Mouse (Mus musculus): Measurements from ENCODE around the gene Zmym4. TPM values are rescaled to one million over a fixed set of nuclear protein-coding genes. Genes with fewer than 3 reads are reported as not detected.
"Not testable (repeated sequence)": the region's sequence is repeated elsewhere in the genome, so short reads cannot be mapped to it uniquely, and the experiment has no call there.

Gene Zmym4
- polyA plus RNA-seq (2015; fragmentation: Nextera tagmentation; extraction: Ambion mirVana), result 2.9 and 4.4 TPM in 2 replicates

DNA sequence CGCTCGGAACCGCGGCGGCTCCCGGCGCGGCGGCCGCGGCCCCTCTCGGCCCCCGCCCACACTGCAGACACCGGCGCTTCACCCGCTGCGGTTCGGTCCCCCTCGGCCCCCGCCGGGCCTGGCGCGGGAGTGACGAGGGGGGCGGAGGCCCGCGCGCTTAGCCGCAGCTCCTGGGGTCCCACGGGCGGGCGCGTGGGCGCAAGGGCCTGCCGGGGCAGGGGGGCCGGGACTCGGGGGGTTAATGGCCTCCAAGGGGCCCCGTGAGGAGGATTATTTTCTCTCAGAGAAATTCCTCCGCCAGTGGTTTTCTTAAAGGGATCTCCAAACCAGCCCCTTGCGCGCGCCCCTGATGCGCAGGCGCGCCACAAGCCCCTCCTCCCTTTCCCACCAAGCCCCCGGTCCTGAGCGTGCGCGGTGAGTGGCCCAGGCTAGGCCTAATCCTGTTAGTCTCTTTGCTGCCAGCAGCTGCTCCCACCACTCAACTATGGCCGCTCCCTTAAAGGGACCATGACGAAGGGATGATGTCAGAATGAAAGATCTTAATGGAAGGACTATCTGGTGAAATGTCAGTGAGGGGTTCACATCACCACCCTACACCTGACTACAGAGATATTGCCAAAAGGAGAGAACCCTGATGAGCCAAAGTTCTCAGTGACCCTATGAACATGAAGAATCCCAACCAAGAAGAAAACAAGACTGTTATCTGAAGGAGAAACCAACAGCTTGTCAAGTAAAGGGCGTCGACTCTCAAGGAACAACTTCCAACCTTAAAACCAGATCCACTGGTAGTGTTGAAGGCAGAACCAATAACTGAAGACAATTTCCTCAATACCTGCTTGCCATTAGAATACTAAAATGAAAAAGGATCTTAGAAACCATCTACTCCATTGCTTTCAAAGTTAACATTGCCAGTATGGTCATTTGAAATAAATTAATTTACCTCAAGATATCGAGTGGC, at the start of gene Zmym4:
Zmym4 (minus strand) TSS at position 272 of the 958 bp plus-strand sequence.
- ATAC-seq (peak; percentile 97), DNase-seq (peak; percentile 91)
- Histone ChIP-seq H3K27me3 (ENCODE audit: insufficient read depth, low read length) (no peaks in the 10 kb centered on the region), H3K4me3 (ENCODE audit: low read depth, low read length) (peak within 1 kb of the TSS; percentile 89), H3K36me3 (replicated peaks; ENCODE audit: insufficient read depth, low read length) (no peaks in the 10 kb centered on the region), H3K9me3 (ENCODE audit: low read length) (no peaks in the 10 kb centered on the region), H3K27ac (ENCODE audit: low read depth) (peak within 1 kb of the TSS; percentile 94), H3K4me2 (ENCODE audit: low read depth, low read length) (peak within 1 kb of the TSS; percentile 75), H3K4me1 (ENCODE audit: insufficient read depth) (no peaks in the 10 kb centered on the region; the same call in 1 of the 2 replicates), H3K9ac (replicated peaks) (peak within 1 kb of the TSS; percentile 93)
- TF ChIP-seq CTCF (IDR thresholded peaks at IDR 0.05; ENCODE audit: low read depth) (no peak), EP300 (IDR thresholded peaks at IDR 0.05; ENCODE audit: low read depth) (no peak)
- 14% methylated on average over 19 of the region's 54 CpGs for WGBS (ENCODE audit: insufficient replicate concordance)

DNA sequence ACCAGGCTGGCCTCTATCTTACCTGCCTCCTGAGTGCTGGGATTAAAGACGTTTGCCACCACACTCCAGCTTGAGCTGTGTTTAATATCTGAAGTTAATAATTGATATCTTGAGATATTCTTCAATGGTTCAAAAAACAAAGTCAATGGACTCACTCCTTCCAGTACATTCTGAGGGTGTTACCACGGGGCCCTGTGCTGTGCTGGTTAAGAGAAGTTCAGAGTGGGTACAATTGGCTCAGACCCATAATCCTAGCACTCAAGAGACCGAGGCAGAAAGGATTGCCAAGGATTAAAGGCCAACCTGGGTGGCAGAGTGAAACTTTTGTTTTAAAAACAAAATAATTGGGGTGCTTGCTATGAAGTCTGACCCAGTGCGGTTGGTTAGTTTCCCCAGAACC, 48.4 kb upstream of the Zmym4 start:
- WGBS (ENCODE audit: insufficient replicate concordance), result 80% methylated on average over 4 of the region's 4 CpGs
- no peaks in the 10 kb centered on the region for H3K36me3 ChIP-seq (replicated peaks; ENCODE audit: insufficient read depth, low read length)

DNA sequence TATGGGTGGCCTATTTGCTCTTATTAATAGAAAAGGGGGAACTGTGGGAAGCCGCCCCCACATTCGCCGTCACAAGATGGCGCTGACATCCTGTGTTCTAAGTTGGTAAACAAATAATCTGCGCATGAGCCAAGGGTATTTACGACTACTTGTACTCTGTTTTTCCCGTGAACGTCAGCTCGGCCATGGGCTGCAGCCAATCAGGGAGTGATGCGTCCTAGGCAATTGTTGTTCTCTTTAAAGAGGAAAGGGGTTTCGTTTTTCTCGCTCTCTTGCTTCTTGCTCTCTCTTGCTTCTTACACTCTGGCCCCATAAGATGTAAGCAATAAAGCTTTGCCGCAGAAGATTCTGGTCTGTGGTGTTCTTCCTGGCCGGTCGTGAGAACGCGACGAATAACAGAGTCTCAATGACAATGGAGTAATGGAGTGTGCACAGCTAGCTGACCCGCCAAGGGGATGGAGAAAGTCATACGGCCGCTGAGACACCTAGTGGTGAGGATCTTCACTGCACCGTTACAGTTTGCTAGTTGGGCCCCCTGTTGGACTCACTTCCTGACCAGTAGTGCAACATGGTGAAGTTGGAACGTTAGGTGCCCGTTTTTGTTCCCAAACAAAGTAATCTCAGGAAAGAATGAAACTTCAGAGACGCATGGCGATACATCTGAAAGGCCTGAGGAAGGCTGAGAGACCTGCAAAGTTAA, 47.5 kb upstream of the Zmym4 start:
- WGBS (ENCODE audit: insufficient replicate concordance), result 20% methylated on average over 14 of the region's 26 CpGs
- DNase-seq (peak; percentile 88), ATAC-seq (peak; percentile 99)
- not testable (repeated sequence) for H3K36me3 ChIP-seq (replicated peaks; ENCODE audit: insufficient read depth, low read length); H3K9me3 ChIP-seq (ENCODE audit: low read length); H3K27me3 ChIP-seq (ENCODE audit: insufficient read depth, low read length); H3K4me1 ChIP-seq (ENCODE audit: insufficient read depth)
- peak; percentile 97 for TF ChIP-seq CTCF (IDR thresholded peaks at IDR 0.05; ENCODE audit: low read depth)
- peak overlapping the region; percentile 42 for H3K4me3 ChIP-seq (ENCODE audit: low read depth, low read length)
- peak overlapping the region; percentile 3; the same call in 1 of the 2 replicates for H3K9ac ChIP-seq (replicated peaks)
- peak overlapping the region; percentile 44 for H3K4me2 ChIP-seq (ENCODE audit: low read depth, low read length)
- peak overlapping the region; percentile 49 for H3K27ac ChIP-seq (ENCODE audit: low read depth)

More for the DNA sequence above, 48.4 kb upstream of the Zmym4 start:
- H3K9me3 ChIP-seq (ENCODE audit: low read length), result no peaks in the 10 kb centered on the region
- H3K4me2 ChIP-seq (ENCODE audit: low read depth, low read length), result no peak overlapping the region
- H3K4me3 ChIP-seq (ENCODE audit: low read depth, low read length), result no peak overlapping the region
- H3K9ac ChIP-seq (replicated peaks), result no peak overlapping the region
- DNase-seq, result no peak
- H3K4me1 ChIP-seq (ENCODE audit: insufficient read depth), result 0 out of 2 replicates have a peak, but pooled peaks cover 4% of the 10 kb centered on the region
- ATAC-seq, result no peak
- H3K27me3 ChIP-seq (ENCODE audit: insufficient read depth, low read length), result no peaks in the 10 kb centered on the region
- no peak for TF ChIP-seq EP300 (IDR thresholded peaks at IDR 0.05; ENCODE audit: low read depth)
- TF ChIP-seq CTCF (IDR thresholded peaks at IDR 0.05; ENCODE audit: low read depth), result no peak
- no peak overlapping the region for H3K27ac ChIP-seq (ENCODE audit: low read depth)

DNA sequence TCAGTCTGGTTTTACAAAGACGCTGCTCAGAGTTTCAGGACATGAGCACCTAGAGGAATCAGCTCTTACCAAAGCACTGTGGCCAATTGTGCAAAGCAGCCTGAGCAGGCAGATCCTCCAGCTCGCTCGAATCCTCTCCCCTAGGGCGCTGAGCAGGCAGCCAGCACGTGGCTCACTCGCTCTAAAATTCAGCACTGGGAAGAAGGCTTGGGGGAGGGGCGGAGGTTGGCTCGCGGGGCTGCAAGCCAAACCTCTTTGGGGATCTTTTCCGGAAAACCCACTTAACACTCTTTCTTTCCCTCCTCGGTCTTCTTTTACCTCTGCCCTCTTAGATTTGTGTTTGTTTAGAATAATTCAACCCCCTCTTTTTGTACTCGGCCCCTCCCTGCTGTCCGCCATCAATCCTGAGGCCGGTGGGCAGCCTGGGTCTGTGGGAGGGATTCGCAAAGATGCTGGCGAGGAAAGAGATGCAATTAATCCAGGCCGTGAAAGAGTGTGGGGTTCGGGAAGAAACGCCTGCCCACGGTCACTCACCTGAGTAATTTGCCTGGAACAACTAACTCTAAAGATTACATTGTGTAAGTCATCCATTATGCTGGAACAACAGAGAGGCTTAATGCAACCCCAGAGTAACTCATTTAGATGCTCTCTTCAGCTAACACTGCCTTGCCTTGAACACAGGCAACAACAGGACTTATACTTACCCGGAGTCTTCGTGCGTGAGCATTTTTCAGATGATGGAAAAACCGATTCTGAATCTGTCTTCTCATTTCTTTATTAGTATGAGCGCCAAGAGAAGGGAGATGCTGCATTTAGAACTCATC, 37.4 kb upstream of the Zmym4 start:
- Histone ChIP-seq H3K27me3 (ENCODE audit: insufficient read depth, low read length) (no peaks in the 10 kb centered on the region), H3K27ac (ENCODE audit: low read depth) (no peak overlapping the region), H3K9me3 (ENCODE audit: low read length) (no peaks in the 10 kb centered on the region), H3K4me2 (ENCODE audit: low read depth, low read length) (peak overlapping the region; percentile 48), H3K4me1 (ENCODE audit: insufficient read depth) (no peaks in the 10 kb centered on the region), H3K9ac (replicated peaks) (no peak overlapping the region), H3K36me3 (replicated peaks; ENCODE audit: insufficient read depth, low read length) (no peaks in the 10 kb centered on the region), H3K4me3 (ENCODE audit: low read depth, low read length) (peak overlapping the region; percentile 10; the same call in 1 of the 2 replicates)
- WGBS (ENCODE audit: insufficient replicate concordance), result 29% methylated on average over 25 of the region's 25 CpGs
- TF ChIP-seq CTCF (IDR thresholded peaks at IDR 0.05; ENCODE audit: low read depth), result no peak
- TF ChIP-seq EP300 (IDR thresholded peaks at IDR 0.05; ENCODE audit: low read depth), result no peak
- DNase-seq (peak; percentile 45), ATAC-seq (peak; percentile 41; the same call in 1 of the 2 replicates)

DNA sequence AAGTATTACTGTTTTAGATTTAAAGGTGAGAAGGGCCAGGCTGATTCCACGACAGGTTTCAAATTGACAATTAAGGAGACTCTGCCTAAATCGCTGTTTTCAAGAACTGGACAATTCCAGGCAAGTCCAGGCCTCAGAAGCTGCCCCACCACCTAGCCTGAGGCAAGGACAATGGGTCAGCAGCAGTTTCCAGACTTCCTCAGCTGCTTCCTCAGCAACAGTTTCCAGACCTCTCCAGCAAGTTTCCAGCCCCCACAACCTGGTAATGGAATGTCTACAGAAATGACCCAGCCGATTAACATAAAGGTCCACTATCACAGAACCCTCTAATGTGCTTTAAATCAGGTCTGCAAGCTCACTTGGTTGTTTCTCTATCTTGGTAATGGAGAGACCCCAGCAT, 36.4 kb upstream of the Zmym4 start:
- TF ChIP-seq CTCF (IDR thresholded peaks at IDR 0.05; ENCODE audit: low read depth) (no peak), EP300 (IDR thresholded peaks at IDR 0.05; ENCODE audit: low read depth) (no peak)
- no peak for ATAC-seq
- no peaks in the 10 kb centered on the region for H3K36me3 ChIP-seq (replicated peaks; ENCODE audit: insufficient read depth, low read length)

More for the DNA sequence above, 36.4 kb upstream of the Zmym4 start:
- no peak for DNase-seq
- H3K27ac ChIP-seq (ENCODE audit: low read depth), result no peak overlapping the region
- no peak overlapping the region for H3K9ac ChIP-seq (replicated peaks)
- no peak overlapping the region for H3K4me2 ChIP-seq (ENCODE audit: low read depth, low read length)
- no peaks in the 10 kb centered on the region for H3K4me1 ChIP-seq (ENCODE audit: insufficient read depth)
- no peaks in the 10 kb centered on the region for H3K27me3 ChIP-seq (ENCODE audit: insufficient read depth, low read length)
- H3K9me3 ChIP-seq (ENCODE audit: low read length), result no peaks in the 10 kb centered on the region
- no peak overlapping the region for H3K4me3 ChIP-seq (ENCODE audit: low read depth, low read length)
- WGBS (ENCODE audit: insufficient replicate concordance), result 77% methylated on average over 3 of the region's 3 CpGs
